Comparison of ENCODE assay signal across 19 mouse cellular contexts in the genomic region with DNA sequence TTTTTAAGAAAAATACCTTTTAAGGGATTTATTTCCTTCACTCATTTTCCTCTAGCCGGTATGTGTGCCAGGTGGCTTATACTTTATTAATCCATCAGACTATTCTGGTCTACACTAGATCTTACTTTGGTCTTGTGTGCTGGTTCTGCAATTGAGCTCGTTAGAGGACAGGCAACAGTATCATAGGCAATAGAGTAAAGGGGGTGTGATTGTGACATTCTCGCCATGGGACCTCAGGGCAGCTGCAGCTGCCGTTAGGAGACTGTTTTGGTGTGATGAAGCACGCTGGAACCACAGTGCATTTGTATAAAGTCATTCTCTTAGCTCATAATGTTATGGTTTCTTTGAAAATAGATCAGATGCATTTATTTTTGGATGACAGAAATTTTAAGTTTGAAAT.
DNase-seq lines count a peak whose midpoint lies in the region; ATAC-seq lines count a peak whose summit lies in the region.
"Had no signal": no experiment of that assay in that cellular context is flagged by ENCODE, and none has a peak within 500 bp of the region (broad histone marks: within the 10 kb centered on the region; RNA-seq: fewer than 3 reads in every experiment).

No protein-coding gene starts in this region.

- peak; percentile 11 for DNase-seq in cerebellum, adult 8-10 months
- peak; percentile 16 for DNase-seq in forebrain, embryonic 14.5 days (ENCODE audit: low spot score)
- DNase-seq in forebrain, embryonic 10.5 days (ENCODE audit: extremely low spot score, low spot score): no peak
- DNase-seq: adrenal gland, adult 8-10 months; adrenal gland, postnatal 36 days; B cell, adult 2 months; gastrocnemius, postnatal 14 days; heart, postnatal 36 days; kidney, adult 18-20 months had no signal

- no peaks in the 10 kb centered on the region for H3K9me3 ChIP-seq in forebrain, embryonic 14.5 days (replicated peaks; ENCODE audit: control insufficient read depth, low read length)
- H3K9me3 ChIP-seq in forebrain, embryonic 10.5 days: no peaks in the 10 kb centered on the region
- no peaks in the 10 kb centered on the region for H3K9me3 ChIP-seq in midbrain, embryonic 16.5 days (replicated peaks; ENCODE audit: control insufficient read depth, low read length, poor library complexity, severe bottlenecking)
- H3K9me3 ChIP-seq in midbrain, embryonic 15.5 days: no peaks in the 10 kb centered on the region
- H3K9me3 ChIP-seq in hindbrain, embryonic 16.5 days (ENCODE audit: control insufficient read depth, low read length): no peaks in the 10 kb centered on the region
- H3K9me3 ChIP-seq: embryonic facial prominence, embryonic 13.5 days; intestine, embryonic 15.5 days had no signal

- H3K4me1 ChIP-seq in forebrain, embryonic 14.5 days (ENCODE audit: control insufficient read depth, insufficient read depth, low read length): no peaks in the 10 kb centered on the region
- H3K4me1 ChIP-seq in forebrain, embryonic 10.5 days: peaks cover 2% of the 10 kb centered on the region; the same call in 1 of the 2 replicates
- no peaks in the 10 kb centered on the region for H3K4me1 ChIP-seq in midbrain, embryonic 16.5 days (ENCODE audit: control insufficient read depth, insufficient read depth, low read length)
- H3K4me1 ChIP-seq in midbrain, embryonic 15.5 days: no peaks in the 10 kb centered on the region
- H3K4me1 ChIP-seq in hindbrain, embryonic 16.5 days (ENCODE audit: control insufficient read depth, insufficient read depth, low read depth, low read length): no peaks in the 10 kb centered on the region
- H3K4me1 ChIP-seq: embryonic facial prominence, embryonic 13.5 days; heart, embryonic 13.5 days; intestine, embryonic 15.5 days had no signal

- no peak overlapping the region for H3K9ac ChIP-seq in forebrain, embryonic 14.5 days (ENCODE audit: low read length)
- H3K9ac ChIP-seq in midbrain, embryonic 16.5 days (ENCODE audit: low read depth, low read length): 0 out of 2 replicates have a peak overlapping the region, but pooled peaks have one; percentile 20
- H3K9ac ChIP-seq in midbrain, embryonic 15.5 days: no peak overlapping the region
- H3K9ac ChIP-seq in hindbrain, embryonic 16.5 days (ENCODE audit: low read depth, low read length): no peak overlapping the region
- H3K9ac ChIP-seq: embryonic facial prominence, embryonic 13.5 days; heart, embryonic 13.5 days; intestine, embryonic 15.5 days had no signal

- H3K4me2 ChIP-seq in forebrain, embryonic 14.5 days (ENCODE audit: low read length): no peak overlapping the region
- H3K4me2 ChIP-seq in midbrain, embryonic 16.5 days (ENCODE audit: low read length): no peak overlapping the region
- no peak overlapping the region for H3K4me2 ChIP-seq in midbrain, embryonic 15.5 days
- H3K4me2 ChIP-seq in hindbrain, embryonic 16.5 days (ENCODE audit: low read length): no peak overlapping the region
- H3K4me2 ChIP-seq: embryonic facial prominence, embryonic 13.5 days; heart, embryonic 13.5 days; intestine, embryonic 15.5 days had no signal

- no peak for ATAC-seq in cerebellum, adult (ENCODE audit: insufficient number of reproducible peaks, low FRiP score, low TSS enrichment)
- ATAC-seq in forebrain, embryonic 14.5 days: no peak
- ATAC-seq in midbrain, embryonic 16.5 days: no peak
- ATAC-seq in midbrain, embryonic 15.5 days (replicated peaks): no peak
- peak; percentile 80 for ATAC-seq in megakaryocyte progenitor cell, adult 5-6 weeks (replicated peaks; ENCODE audit: poor library complexity)
- no peak for ATAC-seq in hindbrain, embryonic 16.5 days
- ATAC-seq: CD4-positive, CD25-positive, alpha-beta regulatory T cell, adult 4 months; intestine, embryonic 15.5 days had no signal

- no peak overlapping the region for H3K4me3 ChIP-seq in forebrain, embryonic 14.5 days (ENCODE audit: low read depth, low read length)
- H3K4me3 ChIP-seq in forebrain, embryonic 10.5 days: no peak overlapping the region
- no peak overlapping the region for H3K4me3 ChIP-seq in midbrain, embryonic 16.5 days (ENCODE audit: low read depth, low read length)
- no peak overlapping the region for H3K4me3 ChIP-seq in midbrain, embryonic 15.5 days
- H3K4me3 ChIP-seq in hindbrain, embryonic 16.5 days (ENCODE audit: low read length): no peak overlapping the region
- H3K4me3 ChIP-seq: embryonic facial prominence, embryonic 13.5 days; heart, embryonic 13.5 days; intestine, embryonic 15.5 days had no signal

- H3K27me3 ChIP-seq in forebrain, embryonic 14.5 days (replicated peaks; ENCODE audit: control insufficient read depth, insufficient read depth, low read length): no peaks in the 10 kb centered on the region
- no peaks in the 10 kb centered on the region for H3K27me3 ChIP-seq in forebrain, embryonic 10.5 days (ENCODE audit: poor library complexity, severe bottlenecking)
- H3K27me3 ChIP-seq in midbrain, embryonic 16.5 days (ENCODE audit: control insufficient read depth, insufficient read depth, low read depth, low read length): no peaks in the 10 kb centered on the region
- H3K27me3 ChIP-seq in midbrain, embryonic 15.5 days (replicated peaks): no peaks in the 10 kb centered on the region
- no peaks in the 10 kb centered on the region for H3K27me3 ChIP-seq in hindbrain, embryonic 16.5 days (replicated peaks; ENCODE audit: control insufficient read depth, insufficient read depth, low read length)
- H3K27me3 ChIP-seq: embryonic facial prominence, embryonic 13.5 days; heart, embryonic 13.5 days; intestine, embryonic 15.5 days had no signal

- 28% methylated on average over 5 of the region's 5 CpGs for WGBS in forebrain, embryonic 14.5 days
- 60% methylated on average over 5 of the region's 5 CpGs for WGBS in forebrain, embryonic 10.5 days
- WGBS in midbrain, embryonic 16.5 days: 45% methylated on average over 5 of the region's 5 CpGs
- WGBS in midbrain, embryonic 15.5 days: 48% methylated on average over 5 of the region's 5 CpGs
- 42% methylated on average over 5 of the region's 5 CpGs for whole genome bisulfite sequencing in hindbrain, embryonic 16.5 days

- H3K36me3 ChIP-seq in forebrain, embryonic 14.5 days (ENCODE audit: control insufficient read depth, insufficient read depth, low read length): no peaks in the 10 kb centered on the region
- no peaks in the 10 kb centered on the region for H3K36me3 ChIP-seq in forebrain, embryonic 10.5 days (replicated peaks)
- H3K36me3 ChIP-seq in midbrain, embryonic 16.5 days (ENCODE audit: control insufficient read depth, insufficient read depth, low read length): no peaks in the 10 kb centered on the region
- H3K36me3 ChIP-seq in midbrain, embryonic 15.5 days (replicated peaks): no peaks in the 10 kb centered on the region
- no peaks in the 10 kb centered on the region for H3K36me3 ChIP-seq in hindbrain, embryonic 16.5 days (ENCODE audit: control insufficient read depth, insufficient read depth, low read length)
- H3K36me3 ChIP-seq: embryonic facial prominence, embryonic 13.5 days; G1E; heart, embryonic 13.5 days; intestine, embryonic 15.5 days had no signal

- H3K27ac ChIP-seq in forebrain, embryonic 14.5 days (ENCODE audit: low read depth, low read length): no peak overlapping the region; the same call in 1 of the 2 replicates
- no peak overlapping the region for H3K27ac ChIP-seq in forebrain, embryonic 10.5 days
- H3K27ac ChIP-seq in midbrain, embryonic 16.5 days (ENCODE audit: low read length): no peak overlapping the region
- H3K27ac ChIP-seq in midbrain, embryonic 15.5 days: no peak overlapping the region
- H3K27ac ChIP-seq in hindbrain, embryonic 16.5 days (ENCODE audit: low read depth, low read length): no peak overlapping the region
- H3K27ac ChIP-seq: embryonic facial prominence, embryonic 13.5 days; heart, embryonic 13.5 days; intestine, embryonic 15.5 days had no signal
